Mouse (Mus musculus): ENCODE results near the gene Mlycd.
"Not testable (repeated sequence)": the region's sequence is repeated elsewhere in the genome, so short reads cannot be mapped to it uniquely, and the experiment has no call there.

Mlycd gene

DNA sequence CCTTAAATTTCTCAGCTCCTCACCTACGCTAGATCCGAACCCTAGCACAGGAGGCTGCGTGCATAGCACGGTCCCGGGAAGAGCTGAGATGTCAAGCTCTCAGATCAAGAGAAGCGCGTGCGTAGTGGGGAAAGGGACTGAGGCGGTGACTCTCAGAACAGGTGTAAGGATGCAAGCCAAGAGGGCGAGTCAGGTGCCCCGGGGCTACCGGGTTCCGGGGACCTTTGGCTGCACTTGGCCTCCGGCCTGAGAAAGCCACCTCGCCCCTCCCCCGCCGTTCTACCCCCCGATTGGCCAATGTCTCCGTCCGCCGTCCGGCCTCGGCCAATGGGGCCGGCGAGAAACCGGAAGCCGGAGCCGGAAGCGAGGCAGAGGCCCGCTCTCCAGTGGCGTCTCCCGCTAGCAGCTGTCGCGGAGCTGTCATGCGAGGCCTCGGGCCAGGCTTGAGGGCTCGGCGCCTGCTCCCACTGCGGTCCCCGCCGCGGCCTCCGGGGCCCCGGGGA, at the start of gene Mlycd:
Gene Mlycd, plus strand, starts transcription at position 355 of the 503 bp plus-strand sequence.
- in situ Hi-C loops (cut with MboI; ENCODE audit: low pct_unique_long_range_greater_than_20kb in 1 of 2, low sequenced_read_pairs in 2 of 2, unreplicated experiment in 1 of 2) = no loop called here

DNA sequence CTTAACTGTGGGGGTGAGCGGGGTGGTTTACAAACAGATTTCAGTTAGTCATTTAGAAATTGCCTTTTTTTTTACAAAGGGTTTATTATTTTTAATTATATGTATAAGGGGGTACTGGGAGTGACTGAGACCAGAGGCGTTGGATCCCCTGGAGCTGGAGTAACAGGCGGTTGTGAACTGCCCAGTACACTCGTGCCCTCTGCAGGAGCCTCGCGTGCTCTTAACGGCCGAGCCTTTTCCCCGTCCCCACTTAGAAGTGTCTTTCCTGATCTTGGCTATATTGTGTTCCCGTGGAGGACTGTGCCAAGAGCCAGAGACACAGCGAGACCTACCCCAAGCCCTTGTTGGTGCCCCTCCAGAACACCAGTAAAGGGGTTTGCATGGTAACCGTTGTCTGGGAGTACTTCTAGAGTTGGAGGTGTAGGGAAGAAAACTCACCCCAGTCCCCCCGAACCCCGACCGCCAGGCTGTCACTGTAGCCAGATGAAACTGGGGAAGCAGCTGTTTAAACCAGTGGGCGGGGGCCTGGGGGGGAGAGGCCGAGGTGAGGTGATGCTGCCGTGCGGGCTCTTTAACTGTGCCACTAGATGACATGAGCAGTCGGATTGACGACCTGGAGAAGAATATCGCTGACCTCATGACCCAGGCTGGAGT, 49.5 kb upstream of the Mlycd start:
- in situ Hi-C loops (cut with MboI; ENCODE audit: low pct_unique_long_range_greater_than_20kb in 1 of 2, low sequenced_read_pairs in 2 of 2, unreplicated experiment in 1 of 2) = no loop called here

GRCm38 (mm10) chr8:119345683-119346075, 49.0 kb upstream of the Mlycd start:
- in situ Hi-C loops (cut with MboI; ENCODE audit: low pct_unique_long_range_greater_than_20kb in 1 of 2, low sequenced_read_pairs in 2 of 2, unreplicated experiment in 1 of 2) = no loop called here

GRCm38 (mm10) chr8:119351647-119352046, 43.0 kb upstream of the Mlycd start:
- in situ Hi-C loops (cut with MboI; ENCODE audit: low pct_unique_long_range_greater_than_20kb in 1 of 2, low sequenced_read_pairs in 2 of 2, unreplicated experiment in 1 of 2) = no loop called here

DNA sequence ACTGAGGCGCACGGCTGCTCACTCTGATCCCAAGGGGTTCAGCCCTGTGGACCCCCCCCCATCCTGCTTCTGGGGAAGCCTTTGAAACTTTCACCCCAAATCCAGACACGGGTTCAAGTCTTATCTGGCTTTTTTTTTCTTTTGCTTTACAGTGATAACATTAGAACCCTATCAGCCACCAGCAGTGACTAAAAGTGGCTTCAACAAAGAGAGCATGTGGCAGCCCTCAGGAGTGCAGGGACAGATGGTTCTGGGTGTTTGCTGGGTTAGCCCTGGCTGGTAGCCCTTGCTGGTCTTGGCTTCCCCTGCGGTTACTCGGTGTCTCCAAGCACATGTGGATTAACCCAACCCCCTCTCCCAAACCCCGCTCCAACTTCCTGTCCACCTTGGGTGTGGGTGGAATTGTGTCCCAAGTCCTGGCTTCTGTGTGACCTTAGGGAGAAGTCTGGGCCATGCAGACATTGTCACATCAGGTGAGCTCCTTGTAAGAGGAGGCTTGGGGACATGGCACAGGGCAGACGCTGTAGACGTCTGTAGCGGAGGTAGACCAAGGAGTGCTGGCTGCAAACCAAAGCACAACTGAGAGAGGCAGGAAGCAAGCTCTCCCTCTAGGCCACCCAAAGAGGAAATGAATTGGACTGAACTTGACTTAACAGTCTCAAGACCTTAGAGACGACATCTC, 41.6 kb upstream of the Mlycd start:
- in situ Hi-C loops (cut with MboI; ENCODE audit: low pct_unique_long_range_greater_than_20kb in 1 of 2, low sequenced_read_pairs in 2 of 2, unreplicated experiment in 1 of 2) = no loop called here

DNA sequence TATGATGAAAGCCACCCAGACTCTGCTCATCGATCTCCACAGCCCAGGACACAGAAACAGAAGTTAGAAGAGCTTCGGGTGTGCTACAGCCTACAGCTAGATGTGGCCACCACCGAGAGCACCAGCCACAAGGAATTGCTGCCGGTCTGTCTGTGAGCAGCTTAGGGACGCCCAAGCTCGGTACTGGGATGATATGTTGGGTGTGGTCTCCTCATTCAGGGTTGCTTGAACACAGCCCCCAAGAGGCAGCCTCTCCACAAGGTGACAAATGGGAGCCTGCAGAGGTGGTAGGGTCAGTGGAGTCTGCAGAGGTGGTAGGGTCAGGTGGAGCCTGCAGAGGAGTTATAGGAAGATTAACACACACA, 41.0 kb upstream of the Mlycd start:
- in situ Hi-C loops (cut with MboI; ENCODE audit: low pct_unique_long_range_greater_than_20kb in 1 of 2, low sequenced_read_pairs in 2 of 2, unreplicated experiment in 1 of 2) = no loop called here

DNA sequence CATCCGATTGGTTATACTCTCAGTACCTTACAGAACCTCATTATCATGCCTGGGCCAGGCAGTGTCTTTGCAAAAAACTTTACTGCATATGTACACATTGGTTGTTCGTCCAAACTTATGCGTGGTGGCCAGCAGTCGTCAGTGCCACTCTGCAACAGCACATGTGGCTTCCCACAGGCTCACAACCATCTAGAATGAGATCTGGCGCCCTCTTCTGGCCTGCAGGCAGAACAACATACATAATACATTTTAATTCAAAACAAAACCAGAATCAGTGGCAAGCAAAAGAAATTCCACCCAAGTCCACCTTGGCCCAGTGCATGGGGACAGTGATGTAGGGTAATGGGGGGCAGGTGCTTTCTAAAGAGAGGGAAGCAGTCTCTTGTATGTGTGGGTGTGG, 38.0 kb upstream of the Mlycd start:
- in situ Hi-C loops (cut with MboI; ENCODE audit: low pct_unique_long_range_greater_than_20kb in 1 of 2, low sequenced_read_pairs in 2 of 2, unreplicated experiment in 1 of 2) = not testable (repeated sequence)

DNA sequence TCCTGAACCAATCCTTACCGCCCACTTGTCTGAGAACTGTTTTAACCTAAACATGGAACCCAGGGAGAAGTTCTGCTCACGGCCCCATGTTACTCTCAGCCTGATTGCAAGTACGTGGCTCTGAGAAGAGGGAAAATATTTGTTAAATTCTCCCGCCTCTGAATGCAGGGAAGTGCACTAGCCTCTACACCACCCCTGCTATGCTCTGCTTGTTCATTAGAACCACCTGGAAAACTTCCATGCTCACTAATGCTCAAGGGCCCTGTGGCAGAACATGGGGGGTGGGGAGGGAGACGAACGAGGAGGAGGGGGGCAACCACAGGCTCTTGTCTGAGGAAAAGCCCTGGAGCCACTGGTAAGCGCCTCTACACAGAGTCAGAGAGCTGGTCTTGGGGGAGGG, 36.5 kb upstream of the Mlycd start:
- in situ Hi-C loops (cut with MboI; ENCODE audit: low pct_unique_long_range_greater_than_20kb in 1 of 2, low sequenced_read_pairs in 2 of 2, unreplicated experiment in 1 of 2) = no loop called here

- in situ Hi-C loops (cut with MboI; ENCODE audit: low pct_unique_long_range_greater_than_20kb in 1 of 2, low sequenced_read_pairs in 2 of 2, unreplicated experiment in 1 of 2) = no loop called here
Observed at GRCm38 (mm10) chr8:119358836-119359235, 35.8 kb upstream of the Mlycd start.

- in situ Hi-C loops (cut with MboI; ENCODE audit: low pct_unique_long_range_greater_than_20kb in 1 of 2, low sequenced_read_pairs in 2 of 2, unreplicated experiment in 1 of 2) = no loop called here
Observed at GRCm38 (mm10) chr8:119360686-119361295, 33.9 kb upstream of the Mlycd start.

- in situ Hi-C loops (cut with MboI; ENCODE audit: low pct_unique_long_range_greater_than_20kb in 1 of 2, low sequenced_read_pairs in 2 of 2, unreplicated experiment in 1 of 2) = not testable (repeated sequence)
Observed at GRCm38 (mm10) chr8:119374716-119375115, 20.0 kb upstream of the Mlycd start.

DNA sequence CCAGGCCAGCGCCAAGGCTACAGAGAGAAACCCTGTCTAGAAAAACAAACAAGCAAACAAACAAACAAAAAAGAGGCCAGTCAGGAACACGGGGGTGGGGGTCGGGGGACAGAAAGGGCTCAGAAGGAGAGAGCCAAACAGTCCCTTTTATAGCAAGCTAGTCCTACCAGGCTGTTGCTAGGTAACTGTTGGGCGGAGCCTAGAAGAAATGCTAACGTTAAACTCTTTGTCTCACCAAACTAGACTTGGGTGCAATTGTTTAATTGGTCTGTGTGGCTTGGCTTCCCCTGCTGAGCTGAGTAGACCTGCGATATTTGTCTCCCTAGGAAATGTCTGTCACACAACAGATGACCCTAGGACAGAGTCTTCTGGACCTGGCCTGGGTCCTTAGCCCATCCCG, 16.2 kb upstream of the Mlycd start:
- in situ Hi-C loops (cut with MboI; ENCODE audit: low pct_unique_long_range_greater_than_20kb in 1 of 2, low sequenced_read_pairs in 2 of 2, unreplicated experiment in 1 of 2) = no loop called here

DNA sequence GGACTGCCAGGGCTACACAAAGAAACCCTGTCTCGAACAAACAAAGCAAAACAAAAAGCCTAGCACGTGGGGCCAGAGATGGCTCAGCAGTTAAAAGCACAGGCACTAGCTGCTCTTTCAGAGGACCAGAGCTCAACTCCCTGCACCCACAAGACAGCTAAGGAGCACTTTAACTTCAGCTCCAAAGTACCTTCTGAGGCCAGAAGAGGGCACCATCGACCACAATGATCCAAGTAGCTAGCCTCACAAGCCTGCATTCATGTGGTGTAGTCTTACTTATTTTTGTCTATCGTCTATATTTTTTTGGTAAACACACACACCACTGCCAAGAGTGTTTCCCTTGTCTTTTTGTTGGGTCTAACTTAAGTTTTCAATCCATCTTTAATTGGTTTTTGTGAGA, 14.1 kb upstream of the Mlycd start:
- in situ Hi-C loops (cut with MboI; ENCODE audit: low pct_unique_long_range_greater_than_20kb in 1 of 2, low sequenced_read_pairs in 2 of 2, unreplicated experiment in 1 of 2) = loop anchor here in 1 of 2 experiments (5.0 kb wide), 1 partner anchor 63 kb away; no protein-coding TSS in a partner anchor

GRCm38 (mm10) chr8:119384478-119384877, 10.2 kb upstream of the Mlycd start:
- in situ Hi-C loops (cut with MboI; ENCODE audit: low pct_unique_long_range_greater_than_20kb in 1 of 2, low sequenced_read_pairs in 2 of 2, unreplicated experiment in 1 of 2) = loop anchor here in 1 of 2 experiments (5.0 kb wide), 1 partner anchor 67 kb away; no protein-coding TSS in a partner anchor

DNA sequence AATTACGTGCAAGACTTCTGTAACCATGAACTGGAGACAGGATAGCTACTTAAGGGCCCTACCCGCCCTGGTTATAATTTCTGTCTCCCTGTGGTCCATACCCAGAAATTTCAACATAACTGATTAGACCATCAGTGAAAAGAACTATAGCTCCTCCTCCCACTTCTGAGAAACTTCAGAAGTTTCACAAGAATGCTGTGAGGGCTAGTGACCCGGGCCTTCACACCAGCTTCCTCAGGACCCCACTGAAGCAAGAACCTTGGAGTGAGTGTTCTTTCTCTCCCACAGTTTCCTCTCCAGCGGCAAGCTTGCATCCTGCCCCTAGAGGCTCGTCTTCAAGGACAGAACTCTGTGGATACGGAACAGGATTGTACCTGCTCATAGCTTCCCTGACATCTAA, 8.8 kb upstream of the Mlycd start:
- in situ Hi-C loops (cut with MboI; ENCODE audit: low pct_unique_long_range_greater_than_20kb in 1 of 2, low sequenced_read_pairs in 2 of 2, unreplicated experiment in 1 of 2) = no loop called here

DNA sequence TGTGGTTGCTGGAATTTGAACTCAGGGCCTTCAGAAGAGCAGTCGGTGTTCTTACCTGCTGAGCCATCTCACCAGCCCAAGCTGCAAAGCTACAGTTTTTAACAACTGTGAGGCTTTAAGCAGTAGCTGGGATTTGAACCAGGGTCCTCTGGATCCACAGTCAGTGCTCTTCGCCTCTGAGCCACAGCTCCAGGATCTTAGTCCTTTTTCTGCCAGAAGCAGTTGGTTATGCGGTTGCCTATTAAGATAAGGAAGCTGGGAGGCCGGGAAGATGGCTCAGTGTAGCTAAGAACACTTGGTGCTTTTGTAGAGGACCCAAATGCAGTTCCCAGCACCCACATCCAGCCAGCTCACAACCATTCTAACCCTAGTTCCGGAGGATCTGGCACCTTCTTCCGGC, 7.7 kb upstream of the Mlycd start:
- in situ Hi-C loops (cut with MboI; ENCODE audit: low pct_unique_long_range_greater_than_20kb in 1 of 2, low sequenced_read_pairs in 2 of 2, unreplicated experiment in 1 of 2) = no loop called here

GRCm38 (mm10) chr8:119394097-119394496, 581 bp upstream of the Mlycd start:
- in situ Hi-C loops (cut with MboI; ENCODE audit: low pct_unique_long_range_greater_than_20kb in 1 of 2, low sequenced_read_pairs in 2 of 2, unreplicated experiment in 1 of 2) = no loop called here

- in situ Hi-C loops (cut with MboI; ENCODE audit: low pct_unique_long_range_greater_than_20kb in 1 of 2, low sequenced_read_pairs in 2 of 2, unreplicated experiment in 1 of 2) = no loop called here
Observed at GRCm38 (mm10) chr8:119395072-119395950, 633 bp downstream of the Mlycd start.

DNA sequence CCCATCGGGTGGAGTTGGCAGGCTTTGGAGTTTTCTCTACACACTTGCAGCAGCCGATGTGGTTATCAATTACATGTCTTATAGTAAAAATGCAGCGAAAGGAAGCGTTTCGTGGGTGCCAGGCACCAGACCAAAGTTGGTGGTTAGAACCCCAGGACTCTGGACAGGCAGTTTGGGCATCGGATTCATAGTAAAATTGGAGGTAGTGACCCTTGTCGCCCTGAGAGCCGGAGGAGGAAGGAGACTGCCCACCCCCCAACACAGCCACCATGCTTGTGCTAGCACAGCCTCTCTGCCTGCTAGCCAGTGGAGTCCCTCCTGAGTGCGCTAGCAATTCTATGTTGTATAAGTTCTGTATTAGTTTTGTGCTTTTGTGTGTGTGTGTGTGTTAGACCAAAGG, 3.9 kb downstream of the Mlycd start:
- in situ Hi-C loops (cut with MboI; ENCODE audit: low pct_unique_long_range_greater_than_20kb in 1 of 2, low sequenced_read_pairs in 2 of 2, unreplicated experiment in 1 of 2) = no loop called here

Data from mouse embryonic stem cell (cell line).